Mouse (Mus musculus): ENCODE measurements around the gene Rgs10.

- TF ChIP-seq CTCF (IDR thresholded peaks at IDR 0.05; ENCODE audit: insufficient read depth, low read depth, low read length) = no peak
- no peak for TF ChIP-seq POLR2A (IDR thresholded peaks at IDR 0.05; ENCODE audit: insufficient read depth, low read depth, low read length)
These were observed 41.2 kb upstream of the Rgs10 start for GRCm38 (mm10) chr7:128459791-128460130.

Measured in olfactory bulb, adult 2 months (tissue).